Mouse (Mus musculus) cerebellum, adult 2 months (tissue): ENCODE data around the gene Wnt6.

Experiments used
- CTCF ChIP-seq: fragments of 200-500 bp; IDR thresholded peaks from 2 replicates; pipeline ENCODE4 v1.5.1; 2011; ENCODE audit warnings: low read depth, mild to moderate bottlenecking, control low read depth, low read length, moderate library complexity, borderline replicate concordance; ENCODE audit not compliant: insufficient read depth
- POLR2A ChIP-seq: fragments of 200-500 bp; IDR thresholded peaks from 2 replicates; pipeline ENCODE4 v1.6.1; 2011; ENCODE audit warnings: low read length, control low read depth, borderline replicate concordance; ENCODE audit not compliant: insufficient read depth

GRCm38 (mm10) chr1:74754175-74754785 lies 17.4 kb upstream of the Wnt6 start:
- TF ChIP-seq POLR2A (no peak), CTCF (no peak)
